Mouse (Mus musculus): ENCODE data around the gene Ddx39b.
A peak's percentile ranks its signal among the peaks of the same experiment; 100 is the strongest.

Gene Ddx39b

DNA sequence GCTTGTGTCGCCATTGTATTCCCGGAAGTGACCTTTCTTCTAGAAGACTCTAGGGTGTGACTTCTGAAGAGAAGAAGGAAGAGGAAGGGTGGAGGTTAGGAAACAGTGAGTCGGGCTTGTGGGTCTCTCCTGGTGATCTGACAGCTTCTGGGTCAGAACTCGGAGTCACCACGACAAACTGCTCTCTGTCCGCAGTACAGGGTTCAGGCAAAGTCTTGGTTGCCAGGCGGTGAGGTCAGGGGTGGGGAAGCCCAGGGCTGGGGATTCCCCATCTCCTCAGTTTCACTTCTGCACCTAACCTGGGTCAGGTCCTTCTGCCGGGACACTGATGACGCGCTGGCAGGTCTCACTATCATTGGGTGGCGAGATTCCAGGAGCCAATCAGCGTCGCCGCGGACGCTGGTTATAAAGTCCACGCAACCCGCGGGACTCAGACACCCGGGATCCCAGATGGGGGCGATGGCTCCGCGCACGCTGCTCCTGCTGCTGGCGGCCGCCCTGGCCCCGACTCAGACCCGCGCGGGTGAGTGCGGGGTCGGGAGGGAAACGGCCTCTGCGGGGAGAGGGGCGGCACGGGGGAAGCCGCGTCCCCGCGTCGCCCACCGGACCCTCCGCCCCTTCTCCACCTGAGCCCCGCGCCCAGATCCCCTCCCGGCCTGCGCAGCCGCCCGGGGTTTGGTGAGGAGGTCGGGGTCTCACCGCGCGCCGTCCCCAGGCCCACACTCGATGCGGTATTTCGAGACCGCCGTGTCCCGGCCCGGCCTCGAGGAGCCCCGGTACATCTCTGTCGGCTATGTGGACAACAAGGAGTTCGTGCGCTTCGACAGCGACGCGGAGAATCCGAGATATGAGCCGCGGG is 21.3 kb downstream of the Ddx39b start, which contains the start of gene H2-D1:
Gene H2-D1 (plus strand): TSS at position 67 of the 859 bp plus-strand sequence.
- peak; percentile 100 for DNase-seq

DNA sequence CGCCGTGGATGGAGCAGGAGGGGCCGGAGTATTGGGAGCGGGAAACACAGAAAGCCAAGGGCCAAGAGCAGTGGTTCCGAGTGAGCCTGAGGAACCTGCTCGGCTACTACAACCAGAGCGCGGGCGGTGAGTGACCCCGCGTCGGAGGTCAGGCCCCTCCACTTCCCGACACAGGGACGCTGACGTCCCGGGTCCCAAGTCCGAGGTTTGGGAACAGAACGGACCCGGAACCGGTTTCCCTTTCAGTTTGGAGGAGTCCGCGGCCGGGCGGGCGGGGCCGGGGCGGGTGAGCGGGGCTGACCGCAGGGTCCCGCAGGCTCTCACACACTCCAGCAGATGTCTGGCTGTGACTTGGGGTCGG is 22.0 kb downstream of the Ddx39b start:
- peak in 1 of 2 experiments; percentile 27 for DNase-seq

DNA sequence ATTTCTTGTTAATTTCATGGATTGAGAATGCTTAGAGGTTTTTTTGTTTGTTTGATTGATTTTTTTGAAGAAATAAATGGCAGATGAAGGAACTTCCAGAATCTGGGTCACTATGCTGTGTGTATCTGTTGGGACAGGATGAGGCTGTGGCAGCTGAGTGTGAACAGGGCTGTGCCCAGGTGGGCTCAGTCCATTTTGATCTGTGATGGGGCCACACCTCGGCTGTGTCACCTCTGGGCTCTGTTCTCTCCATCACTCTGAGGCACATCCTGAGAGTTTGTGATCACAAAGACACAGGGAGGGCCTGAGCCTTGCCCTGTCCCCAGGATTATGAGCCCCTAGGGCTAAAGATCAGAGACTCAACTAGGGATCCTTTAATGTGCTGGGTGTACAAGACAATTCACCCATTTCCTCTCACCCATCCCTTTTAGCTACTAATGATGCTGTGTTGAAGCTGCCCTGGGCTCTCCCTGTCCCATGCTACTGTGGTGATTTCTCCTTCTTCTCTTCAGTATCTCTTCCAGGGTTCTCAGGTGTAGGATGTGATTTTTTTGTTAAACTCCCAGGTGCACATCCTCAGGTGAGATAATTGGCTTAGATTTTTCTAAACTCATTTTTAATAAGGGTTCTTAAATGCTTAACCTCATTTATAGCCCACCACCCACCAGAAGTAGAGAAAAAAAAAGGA is 26.0 kb downstream of the Ddx39b start:
- DNase-seq, result no peak

DNA sequence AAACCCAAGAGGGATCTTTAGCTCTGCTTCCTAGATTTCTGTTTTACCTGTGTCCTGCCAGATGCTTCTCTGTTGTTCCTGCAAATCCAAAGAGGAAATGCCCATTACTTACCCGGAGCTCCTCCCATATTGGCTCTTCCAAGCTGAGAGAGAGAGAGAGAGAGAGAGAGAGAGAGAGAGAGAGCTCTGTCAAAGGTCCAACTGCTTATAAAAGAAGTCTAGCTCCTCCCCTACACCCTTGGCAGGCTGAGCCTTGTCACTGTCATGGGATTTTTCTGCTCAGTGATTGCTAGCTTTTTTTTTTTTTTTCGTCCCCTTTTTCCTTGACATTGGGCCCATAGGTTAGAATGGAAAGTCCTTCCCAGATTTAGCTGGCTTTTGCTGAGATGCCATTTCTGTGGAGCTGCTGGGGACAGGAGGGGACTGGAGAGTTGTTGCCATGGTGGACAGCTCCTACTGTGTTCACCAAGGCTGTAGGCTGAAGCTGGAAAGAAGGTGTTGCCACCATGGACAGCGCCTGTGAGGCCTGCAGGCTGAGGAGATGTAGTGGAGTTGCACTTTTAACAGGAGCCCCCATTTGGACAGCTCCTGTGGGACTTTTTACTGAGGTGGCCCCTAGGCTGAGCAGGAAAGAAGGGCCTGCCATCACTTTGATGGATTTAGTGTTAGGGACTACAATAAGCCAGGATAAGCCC is 28.3 kb downstream of the Ddx39b start:
- peak in 1 of 2 experiments; percentile 36 for DNase-seq

DNA sequence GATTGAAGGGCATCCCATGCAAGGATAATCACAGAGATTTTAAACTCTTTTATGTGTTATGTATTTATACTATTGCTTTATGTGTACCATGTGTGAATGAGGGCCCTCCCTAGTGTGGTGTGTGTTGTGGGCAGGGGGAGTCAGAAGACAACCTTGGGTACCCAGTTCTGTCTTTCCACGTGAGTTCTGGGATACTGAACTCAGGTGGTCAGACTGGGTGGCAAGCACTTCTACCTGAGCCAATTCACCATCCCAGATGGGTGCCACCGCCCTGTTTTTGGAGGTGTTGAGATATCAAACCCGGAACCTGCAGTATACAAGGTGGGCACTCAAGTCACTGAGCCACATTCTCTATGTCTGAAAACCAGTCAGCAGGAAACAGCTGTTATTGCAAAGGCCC is 30.7 kb downstream of the Ddx39b start:
- DNase-seq, result no peak

DNA sequence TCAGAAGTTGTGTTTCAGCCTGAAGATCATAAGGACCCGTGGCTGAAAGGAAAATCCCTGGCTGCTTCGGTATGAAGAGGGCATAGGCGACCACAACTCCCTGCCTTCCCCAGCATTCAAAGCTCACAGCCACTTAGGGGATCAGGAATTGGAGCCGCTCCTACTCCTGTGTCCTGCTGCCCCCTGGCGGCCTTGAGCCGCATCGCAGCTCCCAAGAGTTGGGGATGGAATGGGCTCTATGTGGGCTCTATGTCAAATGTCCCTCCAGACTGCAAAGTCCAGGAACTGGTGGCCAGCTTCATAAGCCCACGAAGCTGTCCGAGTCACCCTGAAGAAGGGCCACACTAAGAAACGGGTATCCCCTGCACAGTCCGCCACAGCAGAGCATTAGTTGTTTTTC is 33.2 kb downstream of the Ddx39b start:
- peak; percentile 96 to 98 for DNase-seq

DNA sequence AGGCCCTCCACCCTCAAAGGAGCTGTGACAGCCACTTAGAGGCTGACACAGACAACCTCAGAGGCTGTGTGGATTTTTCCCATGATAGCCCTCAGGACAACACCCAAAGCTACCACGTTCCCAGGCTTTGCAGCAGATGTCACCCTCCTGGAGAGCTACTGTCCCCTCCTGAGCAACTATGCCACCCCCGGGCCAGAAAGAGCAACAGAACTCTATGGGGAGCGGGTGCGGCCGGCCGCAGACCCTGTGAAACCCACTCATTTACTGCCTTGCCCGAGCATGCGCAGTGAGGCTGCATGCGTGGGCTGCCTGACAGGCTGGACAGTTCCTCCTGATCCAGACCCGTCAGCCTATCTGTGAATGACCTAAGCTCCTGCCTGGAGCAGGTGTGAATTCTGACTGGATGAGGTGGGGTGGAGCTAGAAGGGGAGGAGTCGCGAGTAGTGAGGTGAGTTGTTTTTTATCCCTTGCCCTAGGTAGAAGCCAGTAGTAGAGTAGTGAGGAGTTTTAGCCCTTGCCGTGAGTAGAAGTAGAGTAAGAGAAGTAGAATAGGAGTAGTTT is 34.8 kb downstream of the Ddx39b start:
- DNase-seq, result no peak

DNA sequence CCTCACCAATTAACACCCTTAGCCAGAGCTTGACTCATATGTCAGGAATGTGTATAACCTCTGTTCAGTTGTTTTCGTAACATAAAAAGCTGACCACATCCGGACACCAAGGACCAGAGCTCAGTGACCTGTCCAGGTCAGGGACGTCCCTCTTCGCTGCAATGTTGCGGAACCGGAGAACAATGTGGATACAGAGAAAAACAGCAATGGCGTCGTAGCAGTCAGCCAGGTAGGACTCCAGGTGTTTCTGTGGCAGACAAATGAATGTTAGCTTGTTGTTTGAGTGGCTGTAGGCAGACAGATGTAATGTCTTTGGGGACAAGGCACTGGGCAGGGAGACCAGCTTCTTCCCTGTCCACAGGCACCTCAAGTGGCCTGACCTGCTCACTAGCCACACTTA is 36.5 kb downstream of the Ddx39b start:
- no peak for DNase-seq

DNA sequence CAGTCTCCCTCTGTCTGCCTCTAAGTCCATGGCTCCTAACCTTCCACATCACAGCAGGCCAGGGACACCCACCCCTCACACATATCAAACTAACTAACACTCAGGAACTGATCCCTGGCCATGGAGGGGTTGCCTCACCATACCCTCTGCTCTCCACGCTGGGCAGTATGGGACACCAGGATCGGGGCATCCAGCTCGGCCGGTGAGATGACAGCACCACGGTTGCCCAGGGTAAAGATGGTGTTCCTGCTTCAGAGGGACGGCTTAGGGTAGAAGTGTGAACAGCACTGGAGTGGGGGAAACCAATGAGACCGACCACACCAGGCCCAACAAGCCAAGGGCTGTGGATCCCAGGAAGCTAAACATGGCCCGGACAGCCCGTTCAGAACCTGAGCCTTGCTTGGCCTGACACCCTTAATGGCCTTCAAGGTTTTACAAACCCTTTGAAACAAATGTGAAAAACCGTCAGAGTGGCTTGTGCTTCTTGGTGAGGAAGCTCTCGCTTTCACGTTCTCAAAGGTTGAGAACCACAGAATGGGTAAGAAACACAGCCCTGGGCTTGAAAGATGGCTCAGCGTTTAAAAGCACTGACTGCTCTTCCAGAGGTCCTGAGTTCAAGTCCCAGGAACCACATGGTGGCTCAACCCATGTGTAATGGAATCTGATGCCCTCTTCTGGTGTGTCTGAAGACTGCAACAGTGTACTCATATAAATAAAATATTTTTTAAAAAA is 37.6 kb downstream of the Ddx39b start:
- no peak for DNase-seq

DNA sequence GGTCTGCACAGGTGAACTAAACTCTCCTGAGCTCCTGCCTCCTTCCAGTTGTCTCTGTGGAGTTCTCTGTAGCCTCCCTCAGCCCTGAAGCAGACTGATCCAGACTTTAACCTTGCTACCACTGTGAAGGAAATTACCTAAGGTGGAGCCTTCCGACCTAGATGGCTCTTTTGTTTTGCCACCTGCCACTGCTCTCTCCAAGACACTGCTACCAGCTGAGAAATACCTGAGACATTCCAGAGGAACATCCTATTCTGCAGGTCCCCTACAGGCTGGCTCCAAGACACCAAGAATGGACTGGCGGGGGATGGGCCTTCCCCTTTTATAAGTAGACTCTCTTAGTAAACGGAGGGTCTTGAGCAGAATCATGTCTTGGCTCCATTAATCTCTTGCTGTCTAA is 38.7 kb downstream of the Ddx39b start:
- DNase-seq, result no peak

DNA sequence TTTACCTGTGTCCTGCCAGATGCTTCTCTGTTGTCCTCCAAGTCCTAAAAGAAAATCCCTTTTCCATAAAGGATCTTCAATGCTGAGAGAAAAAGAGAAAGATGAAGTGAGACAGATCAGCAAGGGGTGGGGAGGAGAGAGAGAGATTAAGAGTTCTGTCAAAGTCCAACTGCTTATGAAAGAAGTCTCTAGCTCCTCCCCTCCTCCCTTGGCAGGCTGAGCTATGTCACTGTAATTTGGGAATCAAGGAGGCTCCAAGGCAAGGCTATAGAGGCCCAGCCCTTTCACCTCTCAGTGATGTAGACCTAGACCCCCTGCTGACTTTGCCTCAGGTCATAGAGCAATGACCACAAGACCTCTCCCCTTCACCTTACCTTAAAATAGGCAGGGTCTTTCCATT is 43.9 kb downstream of the Ddx39b start:
- DNase-seq, result no peak

DNA sequence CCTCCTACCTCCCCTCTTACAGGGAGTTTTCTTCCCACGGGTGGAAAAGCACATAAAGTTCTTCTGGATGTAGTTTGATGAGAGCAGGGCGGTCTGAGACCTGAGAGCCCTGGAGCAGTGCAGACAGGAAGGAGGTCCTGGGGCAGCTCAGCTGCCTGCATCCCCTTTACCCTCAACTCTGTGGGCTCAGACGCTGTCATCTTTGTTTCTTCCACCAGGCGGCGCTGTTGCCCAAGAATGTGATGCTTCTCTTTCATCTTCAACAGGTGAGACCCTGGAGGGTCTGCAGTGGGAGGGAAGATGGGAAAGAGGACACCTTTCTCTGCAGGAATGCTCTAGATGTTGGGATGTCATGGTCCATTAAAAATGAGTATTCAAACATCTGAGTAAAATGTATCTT is 54.2 kb downstream of the Ddx39b start:
- DNase-seq, result peak; percentile 78 to 86

DNA sequence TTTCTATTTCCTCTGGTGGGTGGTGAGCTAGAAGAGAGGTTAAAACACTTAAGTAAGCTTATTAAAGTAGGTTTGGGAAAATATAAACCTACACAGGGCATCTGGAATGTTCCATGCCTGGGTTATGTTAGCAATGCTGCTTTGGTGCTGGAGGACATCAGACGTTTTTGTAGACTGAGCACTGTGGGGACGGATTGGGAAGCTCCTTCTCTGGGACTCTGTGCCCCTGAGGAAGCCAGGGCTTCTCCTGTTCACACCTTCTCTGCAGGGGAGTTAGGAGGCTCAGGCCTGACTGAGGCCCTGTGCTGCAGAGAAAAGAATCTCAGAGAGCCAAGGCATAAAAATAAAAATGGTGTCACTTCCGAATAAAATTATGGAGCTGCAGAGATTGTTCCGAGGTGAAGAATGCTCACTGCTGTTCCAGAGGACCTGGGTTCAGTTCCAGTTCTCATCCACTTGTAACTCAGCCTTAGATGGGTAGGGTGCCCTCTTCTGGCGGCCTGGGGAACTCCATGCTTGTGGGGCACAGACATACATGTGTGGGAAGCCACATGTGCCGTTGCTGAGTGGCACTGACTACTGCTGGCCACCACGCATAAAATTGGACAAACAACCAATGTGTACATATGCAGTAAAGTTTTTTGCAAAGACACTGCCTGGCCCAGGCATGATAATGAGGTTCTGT is 58.9 kb downstream of the Ddx39b start:
- DNase-seq, result peak; percentile 37 to 39

DNA sequence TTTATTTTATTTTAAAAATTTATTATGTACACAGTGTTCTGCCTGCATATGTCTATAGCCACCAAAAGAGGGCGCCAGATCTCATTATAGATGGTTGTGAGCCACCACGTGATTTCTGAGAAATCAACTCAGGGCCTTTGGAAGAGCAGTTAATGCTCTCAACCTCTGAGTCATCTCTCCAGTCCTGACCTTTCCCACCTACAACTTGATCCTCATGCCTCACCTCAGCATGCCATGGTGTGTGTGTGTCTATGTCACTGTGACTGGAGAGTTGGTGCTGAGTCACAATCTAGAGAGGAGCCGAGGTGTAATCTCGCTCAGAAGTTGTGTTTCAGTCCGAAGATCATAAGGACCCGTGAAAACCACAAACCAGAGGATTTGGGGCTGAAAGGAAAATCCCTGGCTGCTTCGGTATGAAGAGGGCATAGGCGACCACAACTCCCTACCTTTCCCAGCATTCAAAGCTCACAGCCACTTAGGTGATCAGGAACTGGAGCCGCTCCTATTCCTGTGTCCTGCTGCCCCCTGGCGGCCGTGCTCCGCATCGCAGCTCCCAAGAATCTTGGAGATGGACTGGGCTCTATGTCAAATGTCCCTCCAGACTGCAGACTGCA is 60.2 kb downstream of the Ddx39b start:
- DNase-seq, result peak; percentile 97 to 99

DNA sequence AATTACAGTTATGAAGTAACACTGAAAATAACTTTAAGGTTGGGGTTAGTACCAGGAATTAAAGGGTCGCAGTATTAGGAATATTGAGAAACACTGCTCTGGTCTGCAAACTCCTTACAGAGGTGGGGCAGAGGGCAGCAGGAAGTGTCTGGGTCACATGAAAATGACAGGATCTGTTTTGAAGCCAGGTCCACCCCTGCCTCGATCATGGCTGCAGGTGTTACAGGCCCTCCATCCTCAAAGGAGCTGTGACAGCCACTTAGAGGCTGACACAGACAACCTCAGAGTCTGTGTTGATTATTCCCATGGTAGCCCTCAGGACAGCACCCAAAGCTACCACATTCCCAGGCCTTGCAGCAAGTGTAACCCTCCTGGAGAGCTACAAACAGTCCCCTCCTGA is 61.7 kb downstream of the Ddx39b start:
- no peak for DNase-seq
